Mouse (Mus musculus) liver, adult 2 months (tissue): ENCODE results near the gene Gen1. TPM values are rescaled to one million over a fixed set of nuclear protein-coding genes. Genes with fewer than 3 reads are reported as not detected.

Source experiments
- DNase-seq: peaks from one replicate; pipeline ENCODE4 v3.0.0-alpha.2; 2011; ENCODE audit warnings: low read depth, low spot score; ENCODE audit errors: extremely low read depth
- H3K27ac ChIP-seq: fragments of 200-500 bp; replicated peaks from 2 replicates; pipeline ENCODE4 v1.5.1; 2012; ENCODE audit warnings: low read depth, mild to moderate bottlenecking, control low read depth, inconsistent platforms, low read length; ENCODE audit not compliant: insufficient read depth
- H3K27me3 ChIP-seq: fragments of 200-500 bp; 2 replicates; pipeline ENCODE4 v1.6.1; 2012; ENCODE audit warnings: mild to moderate bottlenecking, moderate library complexity, low read length, inconsistent platforms; ENCODE audit not compliant: control insufficient read depth, insufficient read depth
- H3K36me3 ChIP-seq: fragments of 200-500 bp; 2 replicates; pipeline ENCODE4 v1.6.1; 2012; ENCODE audit warnings: low read length, inconsistent platforms; ENCODE audit not compliant: control insufficient read depth, insufficient read depth
- H3K4me1 ChIP-seq: fragments of 200-500 bp; 2 replicates; pipeline ENCODE4 v1.6.1; 2011; ENCODE audit warnings: low read length; ENCODE audit not compliant: control insufficient read depth, insufficient read depth
- H3K4me3 ChIP-seq: fragments of 200-500 bp; 2 replicates; pipeline ENCODE4 v1.5.1; 2011; ENCODE audit warnings: low read depth, mild to moderate bottlenecking, control low read depth, low read length, moderate library complexity; ENCODE audit not compliant: insufficient read depth
- H3K79me2 ChIP-seq: fragments of 200-500 bp; 2 replicates; pipeline ENCODE4 v1.6.1; 2012; ENCODE audit warnings: inconsistent platforms, mild to moderate bottlenecking, low read length, moderate library complexity; ENCODE audit not compliant: control insufficient read depth, insufficient read depth
- H3K9ac ChIP-seq: fragments of 200-500 bp; 2 replicates; pipeline ENCODE4 v1.6.1; 2012; ENCODE audit warnings: low read depth, mild to moderate bottlenecking, control low read depth, inconsistent platforms, low read length
- CTCF ChIP-seq: fragments of 200-500 bp; IDR thresholded peaks from 2 replicates; pipeline ENCODE4 v1.5.1; 2011; ENCODE audit warnings: low read depth, low read length, control low read depth
- POLR2A ChIP-seq: fragments of 200-500 bp; IDR thresholded peaks from 2 replicates; pipeline ENCODE4 v1.6.1; 2011; ENCODE audit warnings: low read length, control low read depth; ENCODE audit not compliant: insufficient read depth; ENCODE audit errors: extremely low read depth
- WGBS: fragments of 180-500 bp; shearing (Covaris S2); methylation state at CpG from one replicate; pipeline ENCODE4 v1.1.7; 2018; 5-methylcytosine and 5-hydroxymethylcytosine counted together
- polyA plus RNA-seq: library from polyadenylated mRNA; depleted of rRNA; stranded (reverse); fragments of >200 nt; gene quantifications from 2 replicates; pipeline ENCODE4 v1.2.3, GENCODE M21; 2012
- total RNA-seq: library from RNA; depleted of rRNA; stranded (reverse); fragments of >200 nt; gene quantifications from 2 replicates; pipeline ENCODE4 v1.2.3, GENCODE M21; 2014

Gen1 gene
- total and polyA plus RNA-seq, 2 experiments, result 0.05 to 0.74 TPM

DNA sequence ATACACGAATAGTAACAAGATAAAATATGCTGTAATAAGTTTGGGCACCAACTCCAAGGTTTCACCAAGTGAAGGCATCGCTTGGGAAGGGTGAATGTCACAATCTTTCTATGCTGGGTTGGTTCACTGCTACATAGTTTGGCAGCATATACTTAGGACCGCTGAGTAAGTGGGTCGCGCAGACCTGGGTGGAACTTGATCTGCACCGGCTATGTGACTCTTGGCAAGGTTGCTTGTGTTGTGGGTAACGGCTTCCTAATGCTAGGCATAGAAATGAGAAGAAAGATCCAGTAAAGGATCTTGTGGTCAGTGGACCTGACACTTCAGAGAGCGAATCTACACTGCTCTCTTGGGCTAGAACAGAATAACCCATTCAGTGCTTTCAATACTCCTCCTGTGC is 63.1 kb downstream of the Gen1 start:
- H3K4me3 ChIP-seq, result no peak overlapping the region
- 90% methylated on average over 8 of the region's 8 CpGs for whole genome bisulfite sequencing
- H3K79me2 ChIP-seq, result no peaks in the 10 kb centered on the region
- no peaks in the 10 kb centered on the region for H3K27me3 ChIP-seq
- H3K36me3 ChIP-seq, result no peaks in the 10 kb centered on the region
- no peak overlapping the region for H3K27ac ChIP-seq
- H3K9ac ChIP-seq, result no peak overlapping the region
- DNase-seq, result no peak
- H3K4me1 ChIP-seq, result no peaks in the 10 kb centered on the region
- TF ChIP-seq POLR2A (no peak), CTCF (no peak)

DNA sequence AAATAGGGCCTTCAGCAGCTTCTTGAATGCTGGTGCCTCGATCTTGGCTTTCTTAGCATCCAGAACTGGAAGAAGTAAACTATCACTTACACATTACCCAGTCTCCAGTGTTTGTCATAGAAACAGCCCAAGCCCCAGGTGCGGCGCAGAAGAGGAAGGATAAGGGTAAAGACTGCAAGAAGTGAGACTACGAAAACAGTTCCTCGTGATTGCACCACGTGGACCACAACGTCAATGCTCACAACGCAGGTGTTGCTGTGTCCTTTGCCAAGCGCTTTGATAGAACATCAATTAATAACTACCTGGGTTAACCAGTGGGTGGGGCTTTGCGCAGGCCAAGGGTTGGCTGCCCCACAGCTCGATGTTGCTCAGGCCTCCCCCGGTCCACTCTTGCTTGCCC is 64.9 kb downstream of the Gen1 start:
- TF ChIP-seq CTCF (no peak), POLR2A (no peak)
- no peaks in the 10 kb centered on the region for H3K79me2 ChIP-seq

DNA sequence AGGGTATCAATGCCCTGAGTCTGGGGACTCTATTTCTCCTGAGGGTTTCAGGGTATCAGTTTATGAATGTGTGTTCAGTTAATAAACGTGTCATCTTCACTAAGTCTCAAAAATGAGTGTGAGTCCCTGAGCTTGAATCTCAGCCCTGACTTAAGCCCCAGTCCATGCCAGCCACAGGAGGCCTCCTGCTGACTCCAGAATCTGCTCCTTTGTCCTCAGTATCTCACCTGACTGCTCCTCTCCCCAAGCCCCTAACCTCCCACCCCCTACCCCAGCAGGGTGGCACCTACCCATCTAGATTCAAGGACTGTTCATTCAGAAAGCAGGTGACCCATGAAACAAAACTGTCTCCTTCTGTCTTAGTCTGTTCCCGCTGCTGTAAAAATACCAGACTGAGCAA is 67.0 kb downstream of the Gen1 start:
- no peaks in the 10 kb centered on the region for H3K27me3 ChIP-seq
- no peak overlapping the region for H3K27ac ChIP-seq
- no peak overlapping the region for H3K9ac ChIP-seq
- no peaks in the 10 kb centered on the region for H3K4me1 ChIP-seq
- no peak overlapping the region for H3K4me3 ChIP-seq
- DNase-seq, result no peak
- no peaks in the 10 kb centered on the region for H3K79me2 ChIP-seq
- TF ChIP-seq CTCF (no peak), POLR2A (no peak)
- no peaks in the 10 kb centered on the region for H3K36me3 ChIP-seq
- WGBS, result 51% methylated on average over 2 of the region's 2 CpGs

More for the DNA sequence above, 64.9 kb downstream of the Gen1 start:
- no peak overlapping the region for H3K9ac ChIP-seq
- no peaks in the 10 kb centered on the region for H3K36me3 ChIP-seq
- WGBS, result 81% methylated on average over 12 of the region's 12 CpGs
- DNase-seq, result no peak
- H3K4me1 ChIP-seq, result no peaks in the 10 kb centered on the region
- no peak overlapping the region for H3K4me3 ChIP-seq
- H3K27ac ChIP-seq, result no peak overlapping the region
- no peaks in the 10 kb centered on the region for H3K27me3 ChIP-seq

DNA sequence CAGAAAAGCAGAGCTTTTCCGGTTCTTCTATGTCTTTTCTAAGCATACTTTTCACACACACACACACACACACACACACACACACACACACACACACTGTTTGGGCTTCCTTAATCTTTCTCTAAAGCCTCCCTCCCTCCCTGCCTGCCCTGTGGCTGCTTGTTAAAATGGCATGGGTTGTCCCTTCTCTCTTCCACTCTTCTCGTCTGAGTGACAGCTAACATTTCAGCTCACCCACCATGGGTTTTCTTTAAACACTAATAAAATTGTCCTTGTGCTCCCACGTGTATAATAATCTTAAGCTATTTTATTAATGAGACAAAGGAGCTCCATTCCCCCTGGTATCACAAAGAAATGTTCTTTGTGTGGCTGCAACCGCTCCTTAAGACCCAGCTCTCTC is 67.6 kb downstream of the Gen1 start:
- no peak overlapping the region for H3K9ac ChIP-seq
- no peaks in the 10 kb centered on the region for H3K36me3 ChIP-seq
- DNase-seq, result no peak
- H3K79me2 ChIP-seq, result no peaks in the 10 kb centered on the region
- TF ChIP-seq POLR2A, result no peak
- TF ChIP-seq CTCF, result no peak
- no peaks in the 10 kb centered on the region for H3K27me3 ChIP-seq
- no peak overlapping the region for H3K27ac ChIP-seq
- H3K4me1 ChIP-seq, result no peaks in the 10 kb centered on the region
- no peak overlapping the region for H3K4me3 ChIP-seq
- 42% methylated on average over 4 of the region's 4 CpGs for WGBS

DNA sequence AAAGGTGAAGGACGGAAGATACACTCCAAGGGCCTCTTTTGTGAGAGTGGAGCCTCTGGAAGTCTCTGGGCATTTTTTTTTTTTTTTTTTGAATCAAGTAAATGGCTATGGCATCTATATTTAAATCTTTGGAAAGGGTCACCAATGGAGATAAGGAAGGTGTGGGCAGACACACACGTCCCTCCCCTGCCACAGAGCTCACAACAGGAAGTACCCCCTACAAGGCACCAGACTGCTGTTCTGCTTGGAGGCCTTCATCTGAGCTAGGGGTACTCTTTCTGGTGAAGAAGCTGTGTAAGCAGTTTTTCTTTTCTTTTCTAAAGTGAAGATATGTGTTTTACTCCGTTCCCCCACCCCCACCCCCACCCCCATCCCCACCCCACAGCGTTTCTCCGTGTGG is 68.8 kb downstream of the Gen1 start:
- no peaks in the 10 kb centered on the region for H3K36me3 ChIP-seq
- no peaks in the 10 kb centered on the region for H3K27me3 ChIP-seq
- no peaks in the 10 kb centered on the region for H3K79me2 ChIP-seq
- no peak overlapping the region for H3K27ac ChIP-seq
- no peak for TF ChIP-seq CTCF
- TF ChIP-seq POLR2A, result no peak
- no peak for DNase-seq
- no peaks in the 10 kb centered on the region for H3K4me1 ChIP-seq
- WGBS, result 44% methylated on average over 5 of the region's 5 CpGs
- no peak overlapping the region for H3K9ac ChIP-seq
- no peak overlapping the region for H3K4me3 ChIP-seq

DNA sequence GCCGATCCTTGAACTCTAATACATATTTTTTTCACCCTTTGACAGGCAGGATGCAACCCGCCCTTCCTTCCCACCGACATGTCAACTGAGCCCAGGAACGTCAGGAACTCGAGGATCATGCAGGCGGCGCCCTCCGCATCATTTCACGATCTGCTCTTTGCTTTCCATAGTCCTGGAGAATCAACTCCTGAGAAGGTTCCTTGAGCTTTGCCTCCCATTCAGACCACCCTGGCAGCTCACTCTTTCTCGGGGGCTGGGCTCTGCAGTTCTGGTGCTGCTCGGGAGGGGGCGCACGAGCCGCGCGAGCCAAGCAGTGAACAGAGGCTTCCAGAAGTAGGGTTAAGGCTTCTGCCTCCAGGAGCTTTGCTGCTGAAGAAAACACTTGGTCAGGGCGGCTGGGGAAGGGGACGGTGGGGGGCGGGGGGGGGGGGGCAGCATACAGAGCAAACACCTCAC is 69.4 kb downstream of the Gen1 start:
- Histone ChIP-seq H3K27me3 (no peaks in the 10 kb centered on the region), H3K4me1 (no peaks in the 10 kb centered on the region), H3K4me3 (no peak overlapping the region; the same call in 1 of the 2 replicates), H3K27ac (no peak overlapping the region), H3K36me3 (no peaks in the 10 kb centered on the region), H3K9ac (no peak overlapping the region), H3K79me2 (no peaks in the 10 kb centered on the region)
- WGBS, result 8% methylated on average over 18 of the region's 19 CpGs
- DNase-seq, result no peak
- TF ChIP-seq POLR2A, result no peak
- peak; percentile 85 for TF ChIP-seq CTCF
